Mouse (Mus musculus) layer of hippocampus, postnatal 25 days (tissue): ENCODE data around the gene Dhx16. TPM values are rescaled to one million over a fixed set of nuclear protein-coding genes. Genes with fewer than 3 reads are reported as not detected.
"Not testable (repeated sequence)": the region's sequence is repeated elsewhere in the genome, so short reads cannot be mapped to it uniquely, and the experiment has no call there.

Experiments
- DNase-seq, 2 experiments: peaks; one replicate each; pipeline ENCODE4 v3.0.0; 2022; ENCODE audit warnings: mixed read lengths in 2 of 2, low spot score in 1 of 2; ENCODE audit errors: extremely low spot score in 1 of 2
- total RNA-seq, 2 experiments: library from RNA; stranded (reverse); gene quantifications; 2 replicates each; pipeline ENCODE4 v1.2.3; 2021

Gene Dhx16
- total RNA-seq = 10 to 100 TPM; 25.5 to 29.9 TPM

- DNase-seq = peak; percentile 86 to 95
These were observed at the start of gene Dhx16 for GRCm38 (mm10) chr17:35879245-35880057. Dhx16 (plus strand) TSS chr17:35879819.

GRCm38 (mm10) chr17:35832400-35833238, 47.0 kb upstream of the Dhx16 start:
- DNase-seq = no peak

GRCm38 (mm10) chr17:35833239-35833751, 46.3 kb upstream of the Dhx16 start:
- DNase-seq = no peak

- DNase-seq = no peak
These were observed 45.7 kb upstream of the Dhx16 start for GRCm38 (mm10) chr17:35833894-35834293.

- no peak for DNase-seq
These were observed 44.8 kb upstream of the Dhx16 start for GRCm38 (mm10) chr17:35834696-35835422.

- DNase-seq = peak in 1 of 2 experiments; percentile 38
These were observed 44.0 kb upstream of the Dhx16 start for GRCm38 (mm10) chr17:35835424-35836140.

GRCm38 (mm10) chr17:35836178-35836965, 43.2 kb upstream of the Dhx16 start:
- DNase-seq = peak; percentile 69 to 93

GRCm38 (mm10) chr17:35836991-35837422, 42.6 kb upstream of the Dhx16 start:
- DNase-seq = peak; percentile 64 to 66

GRCm38 (mm10) chr17:35837487-35837886, 42.1 kb upstream of the Dhx16 start:
- peak in 1 of 2 experiments; percentile 42 for DNase-seq

- DNase-seq = peak; percentile 87 to 90
These were observed 41.5 kb upstream of the Dhx16 start, which contains the start of gene Tubb5 for GRCm38 (mm10) chr17:35838122-35838544. Tubb5 (minus strand) TSS chr17:35838306.

GRCm38 (mm10) chr17:35838570-35838969, 41.0 kb upstream of the Dhx16 start:
- no peak for DNase-seq

GRCm38 (mm10) chr17:35839002-35839401, 40.6 kb upstream of the Dhx16 start:
- not testable (repeated sequence) for DNase-seq

GRCm38 (mm10) chr17:35840561-35840960, 39.1 kb upstream of the Dhx16 start:
- no peak for DNase-seq

GRCm38 (mm10) chr17:35841076-35841950, 38.3 kb upstream of the Dhx16 start, which contains the start of gene Mdc1:
Mdc1 (plus strand) TSS chr17:35841515.
- peak; percentile 95 to 96 for DNase-seq

GRCm38 (mm10) chr17:35842006-35842405, 37.6 kb upstream of the Dhx16 start:
- DNase-seq = no peak

GRCm38 (mm10) chr17:35843514-35843913, 36.1 kb upstream of the Dhx16 start:
- DNase-seq = no peak

GRCm38 (mm10) chr17:35848112-35848511, 31.5 kb upstream of the Dhx16 start:
- no peak for DNase-seq

GRCm38 (mm10) chr17:35850974-35851373, 28.6 kb upstream of the Dhx16 start:
- DNase-seq = no peak
